Mouse (Mus musculus) hindbrain, embryonic 14.5 days (tissue): Measurements from ENCODE around the gene Krt18. TPM values are rescaled to one million over a fixed set of nuclear protein-coding genes. Genes with fewer than 3 reads are reported as not detected.
A peak's percentile ranks its signal among the peaks of the same experiment; 100 is the strongest.

ENCODE experiments used
- ATAC-seq: fragments of 200-750 bp; cut with Nextera tagmentation; 2 replicates; pipeline ENCODE4 v1.8.0; 2017; ENCODE audit warnings: moderate number of reproducible peaks, mild to moderate bottlenecking, moderate TSS enrichment, moderate library complexity; ENCODE audit not compliant: low FRiP score
- DNase-seq: peaks from one replicate; pipeline ENCODE4 v3.0.0-alpha.2; 2015; ENCODE audit warnings: low spot score
- H3K27ac ChIP-seq: fragments of 300-500 bp; sonication (generic); 2 replicates; pipeline ENCODE4 v1.5.1; 2014; ENCODE audit warnings: mild to moderate bottlenecking, moderate library complexity
- H3K27me3 ChIP-seq: fragments of 300-500 bp; sonication (generic); 2 replicates; pipeline ENCODE4 v1.6.1; 2014; ENCODE audit warnings: mild to moderate bottlenecking, low read length, mixed read lengths; ENCODE audit not compliant: control insufficient read depth, insufficient read depth
- H3K36me3 ChIP-seq: fragments of 300-500 bp; sonication (generic); replicated peaks from 2 replicates; pipeline ENCODE4 v1.6.1; 2014; ENCODE audit not compliant: control insufficient read depth, insufficient read depth
- H3K4me1 ChIP-seq: fragments of 300-500 bp; sonication (generic); replicated peaks from 2 replicates; pipeline ENCODE4 v1.6.1; 2014; ENCODE audit warnings: antibody characterized with exemption, low read length, mixed read lengths; ENCODE audit not compliant: control insufficient read depth, insufficient read depth
- H3K4me2 ChIP-seq: fragments of 300-500 bp; sonication (generic); replicated peaks from 2 replicates; pipeline ENCODE4 v1.6.1; 2014; ENCODE audit warnings: mild to moderate bottlenecking, moderate library complexity
- H3K4me3 ChIP-seq: fragments of 300-500 bp; sonication (generic); replicated peaks from 2 replicates; pipeline ENCODE4 v1.5.1; 2014; ENCODE audit warnings: mild to moderate bottlenecking, low read length
- H3K9ac ChIP-seq: fragments of 300-500 bp; sonication (generic); 2 replicates; pipeline ENCODE4 v1.6.1; 2014
- H3K9me3 ChIP-seq: fragments of 300-500 bp; sonication (generic); 2 replicates; pipeline ENCODE4 v1.6.1; 2016; ENCODE audit warnings: low read length; ENCODE audit not compliant: control insufficient read depth
- WGBS: fragments of 180-500 bp; shearing (Covaris S2); extraction: QIAGEN DNeasy Blood & Tissue Kit; methylation state at CpG from one replicate; pipeline ENCODE4 v1.1.7; 2014; 5-methylcytosine and 5-hydroxymethylcytosine counted together
- polyA plus RNA-seq: library from polyadenylated mRNA; unstranded; fragments of >200 nt; fragmentation: Nextera tagmentation; extraction: Ambion mirVana; gene quantifications from 2 replicates; pipeline ENCODE4 v1.2.1, GENCODE M21; 2014

Gene Krt18
- polyA plus RNA-seq: 8.6 and 15.7 TPM in 2 replicates

DNA sequence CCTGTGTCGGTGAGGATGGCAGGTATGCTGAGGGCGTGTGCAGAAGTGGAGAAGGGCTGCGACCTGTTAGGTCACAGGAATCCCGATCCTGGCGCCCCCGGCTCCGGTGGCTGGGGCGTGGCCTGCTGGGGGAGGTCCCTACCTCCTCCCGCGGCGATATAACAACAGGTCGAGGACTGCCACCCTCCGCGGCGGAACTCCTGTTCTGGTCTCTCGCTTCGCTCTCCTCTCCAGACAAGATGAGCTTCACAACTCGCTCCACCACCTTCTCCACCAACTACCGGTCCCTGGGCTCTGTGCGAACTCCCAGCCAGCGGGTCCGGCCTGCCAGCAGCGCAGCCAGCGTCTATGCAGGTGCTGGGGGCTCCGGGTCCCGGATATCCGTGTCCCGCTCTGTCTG lies at the start of gene Krt18:
Gene Krt18, plus strand, starts transcription at position 141 of the 400 bp plus-strand sequence.
- Histone ChIP-seq H3K4me2 (peak within 1 kb of the TSS; percentile 42), H3K9me3 (no peaks in the 10 kb centered on the region), H3K27me3 (peaks cover 46% of the 10 kb centered on the region), H3K27ac (no peak within 1 kb of the TSS), H3K36me3 (no peaks in the 10 kb centered on the region), H3K4me3 (peak within 1 kb of the TSS; percentile 15; the same call in 1 of the 2 replicates), H3K9ac (no peak within 1 kb of the TSS; the same call in 1 of the 2 replicates), H3K4me1 (peaks cover 8% of the 10 kb centered on the region; the same call in 1 of the 2 replicates)
- ATAC-seq: no peak
- no peak for DNase-seq
- WGBS: 2% methylated on average over 28 of the region's 28 CpGs

DNA sequence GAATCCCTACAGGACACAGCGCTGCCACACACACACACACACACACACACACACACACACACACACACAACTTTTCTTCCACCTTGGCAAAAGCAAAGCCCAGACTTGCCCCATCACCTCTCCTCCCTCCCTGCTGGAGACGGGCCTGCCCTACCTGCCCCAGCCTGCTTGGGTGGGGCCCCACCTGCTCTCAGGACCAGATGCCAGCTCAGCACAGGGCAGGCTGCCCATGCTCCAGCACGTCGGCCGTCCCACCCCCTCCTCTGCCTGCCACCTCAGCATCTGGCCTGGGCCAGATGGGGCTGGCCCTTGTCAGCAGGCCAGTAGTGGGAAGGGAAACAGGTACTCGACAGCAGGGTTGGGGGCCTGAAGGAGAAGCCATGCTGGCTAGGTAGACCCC lies 47.1 kb upstream of the Krt18 start:
- no peaks in the 10 kb centered on the region for H3K9me3 ChIP-seq
- H3K9ac ChIP-seq: no peak overlapping the region
- H3K4me2 ChIP-seq: no peak overlapping the region
- H3K27me3 ChIP-seq: no peaks in the 10 kb centered on the region
- peaks cover 11% of the 10 kb centered on the region for H3K4me1 ChIP-seq
- 67% methylated on average over 5 of the region's 6 CpGs for WGBS
- no peak for DNase-seq
- no peak overlapping the region for H3K4me3 ChIP-seq
- no peak overlapping the region for H3K27ac ChIP-seq
- ATAC-seq: no peak
- no peaks in the 10 kb centered on the region for H3K36me3 ChIP-seq

- H3K4me3 ChIP-seq: peak overlapping the region; percentile 16; the same call in 1 of the 2 replicates
- DNase-seq (no peak), ATAC-seq (no peak)
- H3K27ac ChIP-seq: peak overlapping the region; percentile 81
- H3K27me3 ChIP-seq: no peaks in the 10 kb centered on the region
- 82% methylated on average over 13 of the region's 13 CpGs for WGBS
- H3K36me3 ChIP-seq: no peaks in the 10 kb centered on the region
- H3K9me3 ChIP-seq: no peaks in the 10 kb centered on the region
- peak overlapping the region; percentile 46 for H3K4me2 ChIP-seq
- H3K4me1 ChIP-seq: no peaks in the 10 kb centered on the region
- peak overlapping the region; percentile 39; the same call in 1 of the 2 replicates for H3K9ac ChIP-seq
Measured at GRCm38 (mm10) chr15:101983315-101983948, 44.5 kb upstream of the Krt18 start.

DNA sequence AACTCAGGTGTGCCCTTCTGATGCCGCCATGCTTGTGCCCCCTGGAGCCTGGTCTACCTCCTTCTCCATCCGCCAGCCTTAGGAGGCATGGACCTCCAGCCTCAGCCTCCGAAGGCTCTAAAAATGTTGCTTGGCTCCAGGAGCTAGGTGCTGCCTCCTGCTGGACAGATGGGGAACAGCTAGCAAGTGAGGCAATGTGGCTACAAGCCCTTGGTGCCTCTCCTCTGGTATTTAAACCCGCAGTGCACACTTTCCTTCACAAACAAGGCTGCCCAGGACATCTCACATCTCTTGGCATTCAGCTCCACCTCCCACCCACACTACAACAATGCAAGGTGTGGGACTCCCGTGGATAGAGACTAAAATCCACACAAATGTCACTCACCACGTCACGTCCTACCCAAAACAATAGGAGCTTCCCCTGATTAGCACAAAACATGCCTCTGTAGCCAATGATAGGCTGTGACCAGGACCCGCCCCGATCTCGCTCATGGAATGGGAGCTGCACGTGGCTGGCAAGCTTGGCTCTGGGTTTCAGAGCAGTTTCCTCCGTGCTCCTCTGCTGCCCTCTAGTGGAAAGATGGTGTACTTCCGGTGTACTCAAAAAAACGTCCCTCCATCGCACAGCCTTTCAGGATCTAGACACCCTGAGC lies 43.9 kb upstream of the Krt18 start:
- ATAC-seq (peak; percentile 97), DNase-seq (peak; percentile 100)
- H3K9ac ChIP-seq: peak overlapping the region; percentile 39
- H3K27me3 ChIP-seq: no peaks in the 10 kb centered on the region
- no peaks in the 10 kb centered on the region for H3K36me3 ChIP-seq
- H3K27ac ChIP-seq: peak overlapping the region; percentile 81
- no peaks in the 10 kb centered on the region for H3K9me3 ChIP-seq
- peak overlapping the region; percentile 16 for H3K4me3 ChIP-seq
- no peaks in the 10 kb centered on the region for H3K4me1 ChIP-seq
- peak overlapping the region; percentile 46 for H3K4me2 ChIP-seq
- 3% methylated on average over 15 of the region's 15 CpGs for WGBS

DNA sequence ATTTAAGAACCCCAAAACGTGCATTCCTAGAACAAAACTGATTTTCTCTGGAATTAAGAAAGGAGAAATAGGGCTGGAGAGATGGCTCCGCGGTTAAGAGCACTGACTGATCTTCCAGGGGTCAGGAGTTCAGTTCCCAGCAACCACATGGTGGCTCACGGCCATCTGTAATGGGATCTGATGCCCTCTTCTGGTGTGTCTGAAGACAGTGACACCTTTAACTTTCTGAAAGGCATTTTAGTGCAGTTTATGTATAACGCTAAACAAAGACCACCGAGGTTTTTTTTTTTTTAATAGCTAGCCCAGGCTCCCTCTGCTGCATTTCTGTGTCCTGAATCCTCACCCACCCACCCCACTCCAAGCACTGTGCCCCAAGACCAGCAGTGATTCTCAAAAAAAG lies 43.2 kb upstream of the Krt18 start:
- Histone ChIP-seq H3K9me3 (no peaks in the 10 kb centered on the region), H3K9ac (peak overlapping the region; percentile 24; the same call in 1 of the 2 replicates), H3K4me2 (peak overlapping the region; percentile 9; the same call in 1 of the 2 replicates)

GRCm38 (mm10) chr15:101988119-101988518 lies 39.9 kb upstream of the Krt18 start:
- DNase-seq (peak; percentile 93), ATAC-seq (peak; percentile 55; the same call in 1 of the 2 replicates)
- Histone ChIP-seq H3K36me3 (no peaks in the 10 kb centered on the region), H3K27ac (no peak overlapping the region), H3K4me3 (no peak overlapping the region), H3K9me3 (no peaks in the 10 kb centered on the region), H3K4me1 (no peaks in the 10 kb centered on the region), H3K4me2 (no peak overlapping the region), H3K27me3 (0 out of 2 replicates have a peak, but pooled peaks cover 4% of the 10 kb centered on the region), H3K9ac (no peak overlapping the region)
- WGBS: under 1% methylated on average over 10 of the region's 10 CpGs

More for the DNA sequence above, 43.2 kb upstream of the Krt18 start:
- Histone ChIP-seq H3K4me1 (no peaks in the 10 kb centered on the region), H3K27me3 (no peaks in the 10 kb centered on the region), H3K4me3 (no peak overlapping the region), H3K27ac (0 out of 2 replicates have a peak overlapping the region, but pooled peaks have one; percentile 38), H3K36me3 (no peaks in the 10 kb centered on the region)
- DNase-seq (no peak), ATAC-seq (no peak)
- WGBS: 19% methylated on average over 6 of the region's 6 CpGs

GRCm38 (mm10) chr15:101988714-101989113 lies 39.3 kb upstream of the Krt18 start:
- H3K36me3 ChIP-seq: no peaks in the 10 kb centered on the region
- no peak overlapping the region for H3K9ac ChIP-seq
- no peak overlapping the region for H3K4me2 ChIP-seq
- H3K9me3 ChIP-seq: no peaks in the 10 kb centered on the region
- H3K4me3 ChIP-seq: no peak overlapping the region
- H3K27me3 ChIP-seq: 0 out of 2 replicates have a peak, but pooled peaks cover 4% of the 10 kb centered on the region
- H3K4me1 ChIP-seq: no peaks in the 10 kb centered on the region
- ATAC-seq (no peak), DNase-seq (no peak)
- 63% methylated on average over 8 of the region's 8 CpGs for WGBS
- H3K27ac ChIP-seq: no peak overlapping the region

- H3K36me3 ChIP-seq: no peaks in the 10 kb centered on the region
- DNase-seq: no peak
- H3K4me2 ChIP-seq: no peak overlapping the region
- H3K27ac ChIP-seq: no peak overlapping the region
- H3K4me1 ChIP-seq: no peaks in the 10 kb centered on the region
- peaks cover 5% of the 10 kb centered on the region; the same call in 1 of the 2 replicates for H3K9me3 ChIP-seq
- no peak overlapping the region for H3K4me3 ChIP-seq
- ATAC-seq: no peak
- whole genome bisulfite sequencing: 93% methylated on average over 6 of the region's 6 CpGs
- H3K9ac ChIP-seq: no peak overlapping the region
- 0 out of 2 replicates have a peak, but pooled peaks cover 4% of the 10 kb centered on the region for H3K27me3 ChIP-seq
Measured at GRCm38 (mm10) chr15:101990946-101991345, 37.0 kb upstream of the Krt18 start.

DNA sequence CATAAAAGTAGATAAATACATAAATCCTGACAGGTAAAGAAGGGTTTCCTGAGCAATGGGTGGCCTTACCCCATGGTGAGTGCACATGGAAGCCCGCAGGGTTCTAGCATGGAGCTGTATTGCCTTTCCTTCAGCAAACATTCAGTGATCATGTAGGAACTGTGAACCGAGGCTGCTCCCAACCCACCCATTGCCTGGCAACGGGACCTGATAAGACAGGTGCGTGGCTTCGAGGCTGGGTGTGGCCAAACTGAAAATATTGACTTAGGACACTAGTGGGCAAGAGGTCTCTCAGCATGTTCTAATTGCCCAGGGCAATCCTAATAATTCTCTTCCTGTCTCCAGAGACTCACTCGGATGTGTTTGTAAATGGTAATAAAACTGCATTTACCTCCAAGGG lies 33.6 kb upstream of the Krt18 start:
- Histone ChIP-seq H3K27ac (no peak overlapping the region), H3K36me3 (no peaks in the 10 kb centered on the region), H3K4me3 (no peak overlapping the region), H3K4me1 (no peaks in the 10 kb centered on the region), H3K27me3 (0 out of 2 replicates have a peak, but pooled peaks cover 4% of the 10 kb centered on the region), H3K9ac (no peak overlapping the region), H3K9me3 (peaks cover 5% of the 10 kb centered on the region; the same call in 1 of the 2 replicates), H3K4me2 (no peak overlapping the region)
- 85% methylated on average over 6 of the region's 6 CpGs for WGBS
- DNase-seq: no peak
- ATAC-seq: no peak
